Mouse (Mus musculus) hindbrain, embryonic 16.5 days (tissue): ENCODE measurements around the gene Ccnd2. TPM values are rescaled to one million over a fixed set of nuclear protein-coding genes. Genes with fewer than 3 reads are reported as not detected.
A peak's percentile ranks its signal among the peaks of the same experiment; 100 is the strongest.

Source experiments
- ATAC-seq: fragments of 200-750 bp; cut with Nextera tagmentation; 2 replicates; pipeline ENCODE4 v1.8.0; 2017; ENCODE audit warnings: moderate TSS enrichment, moderate library complexity
- H3K27ac ChIP-seq: fragments of 300-500 bp; sonication (generic); 2 replicates; pipeline ENCODE4 v1.5.1; 2014; ENCODE audit warnings: low read depth, mild to moderate bottlenecking, control low read depth, low read length, moderate library complexity
- H3K27me3 ChIP-seq: fragments of 300-500 bp; sonication (generic); replicated peaks from 2 replicates; pipeline ENCODE4 v1.6.1; 2014; ENCODE audit warnings: low read length; ENCODE audit not compliant: control insufficient read depth, insufficient read depth
- H3K36me3 ChIP-seq: fragments of 300-500 bp; sonication (generic); 2 replicates; pipeline ENCODE4 v1.6.1; 2014; ENCODE audit warnings: mild to moderate bottlenecking, low read length, moderate library complexity, mixed read lengths; ENCODE audit not compliant: control insufficient read depth, insufficient read depth
- H3K4me1 ChIP-seq: fragments of 300-500 bp; sonication (generic); 2 replicates; pipeline ENCODE4 v1.6.1; 2014; ENCODE audit warnings: low read depth, low read length; ENCODE audit not compliant: control insufficient read depth, insufficient read depth
- H3K4me2 ChIP-seq: fragments of 300-500 bp; sonication (generic); 2 replicates; pipeline ENCODE4 v1.6.1; 2014; ENCODE audit warnings: mild to moderate bottlenecking, low read length, control low read depth, moderate library complexity
- H3K4me3 ChIP-seq: fragments of 300-500 bp; sonication (generic); 2 replicates; pipeline ENCODE4 v1.5.1; 2014; ENCODE audit warnings: mild to moderate bottlenecking, low read length, control low read depth, moderate library complexity
- H3K9ac ChIP-seq: fragments of 300-500 bp; sonication (generic); 2 replicates; pipeline ENCODE4 v1.6.1; 2014; ENCODE audit warnings: low read depth, mild to moderate bottlenecking, control low read depth, low read length, moderate library complexity
- H3K9me3 ChIP-seq: fragments of 300-500 bp; sonication (generic); 2 replicates; pipeline ENCODE4 v1.6.1; 2014; ENCODE audit warnings: mild to moderate bottlenecking, low read length, moderate library complexity; ENCODE audit not compliant: control insufficient read depth
- WGBS: fragments of 180-500 bp; shearing (Covaris S2); extraction: QIAGEN DNeasy Blood & Tissue Kit; methylation state at CpG from one replicate; pipeline ENCODE4 v1.1.7; 2014; 5-methylcytosine and 5-hydroxymethylcytosine counted together
- polyA plus RNA-seq: library from polyadenylated mRNA; unstranded; fragments of >200 nt; fragmentation: Nextera tagmentation; extraction: Ambion mirVana; gene quantifications from 2 replicates; pipeline ENCODE4 v1.2.1, GENCODE M21; 2015

The Ccnd2 gene
- 248 and 340 TPM in 2 replicates for polyA plus RNA-seq

DNA sequence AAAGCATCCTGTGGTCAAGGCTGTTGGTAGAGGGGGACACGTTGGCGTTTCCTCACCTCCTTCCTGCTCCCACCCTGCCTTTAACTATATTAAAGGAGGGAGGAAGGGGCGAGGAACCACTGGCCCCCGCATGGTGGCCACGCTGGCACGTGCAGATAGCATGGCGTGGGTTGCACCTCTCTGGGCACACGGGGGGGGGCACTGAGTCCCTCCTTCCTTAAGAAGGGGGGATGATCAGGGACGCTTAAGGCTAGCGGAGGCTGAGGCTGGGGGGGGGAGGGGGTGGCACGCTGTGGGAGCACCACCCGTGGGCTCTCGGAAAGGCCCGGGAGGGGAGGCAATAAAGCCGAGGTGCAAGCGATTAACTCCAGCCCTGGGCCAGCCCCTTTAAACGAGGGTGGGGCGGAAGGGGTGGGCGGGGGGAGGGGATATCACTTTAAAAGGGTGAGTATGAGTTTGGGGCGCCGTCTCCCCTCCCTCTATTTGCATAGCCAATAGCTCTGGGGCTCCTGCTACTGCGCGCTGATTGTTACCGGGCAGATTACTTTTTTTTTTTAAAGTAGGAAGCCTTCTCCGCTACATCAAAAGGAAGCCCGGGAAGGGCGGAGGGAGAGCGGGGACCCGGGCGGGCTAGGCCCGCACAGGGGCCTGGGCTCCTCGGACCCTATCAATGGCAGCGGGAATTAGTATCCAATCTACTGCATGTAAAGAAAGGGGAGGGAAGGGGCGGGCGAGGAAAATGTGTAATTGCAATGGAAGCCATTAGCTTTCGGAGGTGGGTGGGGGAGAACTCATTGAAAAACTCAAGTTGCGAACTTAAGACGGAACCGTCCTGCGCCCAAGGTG is at the start of gene Ccnd2:
Gene Ccnd2 (minus strand): TSS at position 88 of the 846 bp plus-strand sequence.
- Histone ChIP-seq H3K4me1 (peaks cover 53% of the 10 kb centered on the region), H3K4me2 (peak within 1 kb of the TSS; percentile 64), H3K4me3 (peak within 1 kb of the TSS; percentile 44), H3K9ac (peak within 1 kb of the TSS; percentile 64), H3K27me3 (peaks cover 29% of the 10 kb centered on the region), H3K9me3 (no peaks in the 10 kb centered on the region), H3K36me3 (no peaks in the 10 kb centered on the region), H3K27ac (peak within 1 kb of the TSS; percentile 53)
- peak; percentile 68 for ATAC-seq
- under 1% methylated on average over 38 of the region's 40 CpGs for WGBS

DNA sequence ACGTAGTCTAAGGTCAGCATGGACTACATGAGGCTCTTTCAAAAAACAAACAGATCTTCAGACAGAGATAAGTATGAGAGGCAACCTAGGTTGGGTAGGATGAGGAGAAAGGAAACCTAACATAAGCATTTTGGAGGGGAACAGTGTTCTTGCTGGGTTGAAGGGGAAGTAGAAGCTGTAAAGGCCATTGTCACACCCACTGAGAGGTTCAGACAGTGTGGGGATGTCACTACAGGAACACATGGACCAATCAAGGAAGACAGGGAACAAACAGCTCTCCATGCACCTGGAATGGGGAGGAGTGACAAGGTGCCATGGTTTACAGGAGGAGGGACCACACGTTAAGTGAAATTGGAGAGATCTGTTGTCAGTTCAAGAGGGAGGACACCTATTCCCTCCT is 45.0 kb upstream of the Ccnd2 start:
- no peaks in the 10 kb centered on the region for H3K36me3 ChIP-seq
- no peaks in the 10 kb centered on the region for H3K27me3 ChIP-seq
- H3K27ac ChIP-seq: no peak overlapping the region
- no peak overlapping the region for H3K9ac ChIP-seq
- no peaks in the 10 kb centered on the region for H3K9me3 ChIP-seq
- 90% methylated on average over 2 of the region's 2 CpGs for WGBS
- ATAC-seq: no peak
- no peak overlapping the region for H3K4me3 ChIP-seq
- no peak overlapping the region for H3K4me2 ChIP-seq
- H3K4me1 ChIP-seq: no peaks in the 10 kb centered on the region

DNA sequence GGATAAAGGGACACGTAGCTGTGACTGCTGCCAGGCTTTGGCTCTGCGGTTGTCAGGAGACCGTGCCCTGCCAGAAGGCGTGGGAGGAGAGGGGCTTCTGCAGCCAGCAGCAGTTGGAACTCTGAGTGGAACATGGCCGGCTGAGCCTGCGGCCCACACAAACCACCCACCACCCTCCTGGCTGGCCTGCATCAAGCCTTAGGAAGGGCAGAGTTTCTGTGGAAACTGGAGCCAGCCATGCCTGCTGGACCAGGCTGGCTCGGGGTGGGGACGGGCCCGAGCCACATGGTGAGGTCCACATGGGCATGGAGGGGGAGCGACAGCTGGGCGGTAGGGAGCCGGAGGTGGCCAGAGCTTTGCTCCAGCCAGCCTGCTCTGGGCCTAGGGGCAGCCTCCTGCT is 29.3 kb upstream of the Ccnd2 start:
- peak; percentile 84 for ATAC-seq
- H3K27me3 ChIP-seq: no peaks in the 10 kb centered on the region
- H3K27ac ChIP-seq: peak overlapping the region; percentile 20
- H3K4me1 ChIP-seq: peaks cover 5% of the 10 kb centered on the region
- H3K36me3 ChIP-seq: no peaks in the 10 kb centered on the region
- no peak overlapping the region for H3K9ac ChIP-seq
- H3K4me2 ChIP-seq: no peak overlapping the region
- 67% methylated on average over 12 of the region's 12 CpGs for WGBS
- H3K9me3 ChIP-seq: no peaks in the 10 kb centered on the region
- no peak overlapping the region for H3K4me3 ChIP-seq

DNA sequence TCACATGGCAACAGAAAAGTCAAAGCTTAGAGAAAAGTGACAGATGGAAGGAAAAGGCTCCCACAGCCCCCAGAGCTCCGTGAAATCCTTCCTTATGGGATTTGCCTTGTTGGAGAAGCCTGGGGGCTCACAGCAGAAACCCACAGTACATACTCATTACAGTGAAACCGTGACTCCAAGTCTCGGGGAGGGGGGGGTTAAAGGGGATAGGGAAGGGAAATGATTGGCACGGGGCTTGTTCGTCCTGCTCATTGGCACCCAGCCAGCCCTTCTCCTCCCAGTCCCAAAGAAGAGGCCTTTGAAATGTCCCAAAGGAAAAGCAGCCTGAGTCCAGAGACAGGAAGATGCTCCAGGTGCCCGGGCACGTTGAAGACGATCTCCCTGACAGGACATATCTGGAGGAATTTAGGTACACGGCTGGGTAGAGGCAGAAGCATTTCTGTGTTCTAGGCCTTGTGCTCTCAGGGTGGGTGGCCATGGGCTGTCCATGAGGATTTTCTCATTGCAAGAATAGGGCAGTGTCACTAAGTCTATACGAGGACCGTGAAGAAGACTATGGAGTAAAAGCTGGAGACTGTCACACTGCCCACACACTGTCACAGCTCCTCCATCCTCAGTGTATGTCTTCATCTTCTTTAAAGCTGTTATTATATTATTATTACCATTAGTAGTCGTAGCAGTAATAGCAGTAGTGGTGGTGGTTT is 27.2 kb upstream of the Ccnd2 start:
- WGBS: 41% methylated on average over 12 of the region's 12 CpGs
- Histone ChIP-seq H3K4me1 (peaks cover 5% of the 10 kb centered on the region), H3K9me3 (no peaks in the 10 kb centered on the region), H3K9ac (no peak overlapping the region), H3K4me3 (no peak overlapping the region), H3K4me2 (no peak overlapping the region), H3K27me3 (no peaks in the 10 kb centered on the region), H3K27ac (no peak overlapping the region), H3K36me3 (no peaks in the 10 kb centered on the region)
- ATAC-seq: 0 out of 2 replicates have a peak, but pooled peaks have one; percentile 21

DNA sequence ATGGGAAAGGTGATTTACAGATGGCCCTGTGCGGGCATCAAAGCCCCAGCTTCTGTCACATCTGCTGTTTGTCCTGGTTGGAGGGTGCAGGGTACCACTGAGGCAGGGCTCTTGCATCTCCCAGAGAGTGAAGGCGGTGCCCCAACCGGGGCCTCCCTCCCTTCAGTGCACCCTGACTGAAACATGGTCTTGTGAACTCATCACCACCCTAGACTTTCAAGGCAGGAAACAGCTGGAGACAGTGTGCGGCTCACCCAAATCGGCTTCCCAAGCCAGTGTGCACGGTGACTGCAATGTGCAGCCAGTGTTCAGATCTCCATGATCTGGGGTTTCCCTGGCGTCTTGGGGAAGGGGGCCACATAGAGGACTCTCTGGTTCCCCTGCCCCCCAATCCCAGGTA is 26.0 kb upstream of the Ccnd2 start:
- no peaks in the 10 kb centered on the region for H3K36me3 ChIP-seq
- 77% methylated on average over 7 of the region's 7 CpGs for WGBS
- H3K4me1 ChIP-seq: peaks cover 5% of the 10 kb centered on the region
- H3K4me3 ChIP-seq: no peak overlapping the region
- H3K27ac ChIP-seq: no peak overlapping the region
- H3K9me3 ChIP-seq: no peaks in the 10 kb centered on the region
- no peak for ATAC-seq
- no peak overlapping the region for H3K9ac ChIP-seq
- H3K4me2 ChIP-seq: no peak overlapping the region
- no peaks in the 10 kb centered on the region for H3K27me3 ChIP-seq

DNA sequence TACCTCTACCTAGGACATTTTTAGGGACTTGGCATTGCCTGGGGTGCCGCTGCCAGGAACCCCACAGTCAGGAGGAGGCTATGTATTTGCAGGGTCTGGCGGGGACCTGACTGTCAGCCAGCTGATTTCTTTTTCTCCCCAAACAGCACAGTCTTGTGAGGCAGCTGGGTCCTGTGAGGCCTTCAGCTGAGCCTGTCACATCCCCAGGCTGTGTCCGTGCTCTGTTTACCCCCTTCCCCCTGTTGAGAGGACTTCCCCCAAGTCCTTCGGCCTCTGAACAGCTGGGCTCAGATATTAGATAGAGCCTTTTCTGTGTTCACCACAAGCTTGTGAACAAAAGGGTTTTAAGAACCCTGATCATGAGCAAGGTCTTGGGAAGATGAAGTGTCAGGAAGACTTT is 25.4 kb upstream of the Ccnd2 start:
- H3K4me2 ChIP-seq: no peak overlapping the region
- WGBS: 29% methylated on average over 4 of the region's 4 CpGs
- H3K4me3 ChIP-seq: no peak overlapping the region
- peaks cover 5% of the 10 kb centered on the region for H3K4me1 ChIP-seq
- H3K9ac ChIP-seq: no peak overlapping the region
- H3K27ac ChIP-seq: no peak overlapping the region
- no peak for ATAC-seq
- no peaks in the 10 kb centered on the region for H3K36me3 ChIP-seq
- no peaks in the 10 kb centered on the region for H3K9me3 ChIP-seq
- no peaks in the 10 kb centered on the region for H3K27me3 ChIP-seq

DNA sequence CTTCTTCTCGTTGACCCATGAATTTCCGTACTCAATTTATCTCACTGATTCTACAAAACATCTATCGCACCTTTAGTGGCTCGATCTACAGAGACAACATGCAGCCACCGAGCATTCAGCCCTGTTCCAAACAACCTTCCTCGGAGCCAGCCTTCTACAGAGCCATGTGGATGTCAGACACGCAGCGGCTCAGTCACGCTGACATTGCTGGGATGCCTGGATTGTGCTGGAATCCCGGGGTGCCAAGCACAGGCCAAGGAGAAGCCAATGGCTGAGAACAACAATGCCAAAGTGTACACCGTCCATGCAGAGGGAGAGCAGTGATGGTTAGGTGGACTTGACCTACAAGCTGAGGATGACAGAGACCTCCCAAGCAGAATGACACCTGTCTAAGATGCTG is 20.5 kb upstream of the Ccnd2 start:
- Histone ChIP-seq H3K9me3 (no peaks in the 10 kb centered on the region), H3K27ac (no peak overlapping the region), H3K9ac (no peak overlapping the region), H3K4me1 (no peaks in the 10 kb centered on the region; the same call in 1 of the 2 replicates), H3K27me3 (no peaks in the 10 kb centered on the region), H3K4me2 (no peak overlapping the region), H3K36me3 (no peaks in the 10 kb centered on the region), H3K4me3 (no peak overlapping the region)
- ATAC-seq: no peak
- 80% methylated on average over 11 of the region's 11 CpGs for WGBS

DNA sequence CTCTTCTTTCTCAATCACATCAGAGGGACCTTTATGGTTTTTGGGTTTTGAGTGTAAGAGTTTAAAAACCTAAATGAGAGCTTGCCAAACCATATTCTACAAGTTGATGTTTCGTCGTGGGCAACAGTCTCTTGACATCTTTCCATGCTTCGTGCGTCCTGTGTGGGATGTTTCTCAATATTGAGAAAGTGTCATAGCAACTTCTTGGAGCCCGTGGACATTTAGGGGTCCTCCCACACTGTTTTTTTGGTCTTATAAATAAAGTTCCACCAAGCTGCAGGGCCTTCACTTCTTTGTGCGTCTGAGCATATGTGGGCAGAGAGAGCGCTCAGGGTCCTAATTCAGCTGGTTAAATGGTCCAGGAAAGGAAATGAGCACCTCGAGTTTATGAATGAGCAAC is 18.7 kb upstream of the Ccnd2 start:
- Histone ChIP-seq H3K9ac (no peak overlapping the region), H3K27me3 (no peaks in the 10 kb centered on the region), H3K4me3 (no peak overlapping the region), H3K27ac (no peak overlapping the region), H3K36me3 (no peaks in the 10 kb centered on the region), H3K4me1 (no peaks in the 10 kb centered on the region), H3K9me3 (no peaks in the 10 kb centered on the region), H3K4me2 (no peak overlapping the region)
- ATAC-seq: no peak
- 90% methylated on average over 8 of the region's 8 CpGs for WGBS

DNA sequence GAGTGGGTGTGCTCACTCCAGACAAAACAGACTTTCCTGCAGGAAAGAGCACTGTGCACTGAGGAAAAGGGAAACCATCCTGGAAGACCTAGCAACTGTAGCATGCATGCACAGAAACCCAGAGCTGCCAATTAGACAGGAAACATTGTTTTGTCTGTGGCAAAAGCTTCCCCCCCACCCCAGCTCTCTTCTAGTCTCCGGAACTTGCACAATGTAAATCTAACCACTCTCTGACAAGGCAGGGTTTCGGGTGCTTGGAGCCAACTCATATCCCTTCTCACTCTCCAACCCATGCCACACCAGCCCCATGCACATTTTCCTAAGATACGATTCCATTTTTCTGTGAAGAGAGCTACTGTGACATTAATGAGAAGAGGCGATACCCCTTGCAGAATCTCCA is 13.7 kb upstream of the Ccnd2 start:
- Histone ChIP-seq H3K27ac (no peak overlapping the region), H3K4me2 (no peak overlapping the region), H3K9me3 (no peaks in the 10 kb centered on the region), H3K27me3 (no peaks in the 10 kb centered on the region; the same call in 1 of the 2 replicates), H3K4me1 (no peaks in the 10 kb centered on the region), H3K4me3 (no peak overlapping the region), H3K9ac (no peak overlapping the region), H3K36me3 (no peaks in the 10 kb centered on the region)
- 82% methylated on average over 4 of the region's 4 CpGs for WGBS
- ATAC-seq: no peak
